Mouse (Mus musculus) erythroid progenitor cell, adult 5-6 weeks (primary cell): ENCODE data around the gene 4930595D18Rik. TPM values are rescaled to one million over a fixed set of nuclear protein-coding genes. Genes with fewer than 3 reads are reported as not detected.

ENCODE experiments used
- ATAC-seq: replicated peaks from 2 replicates; pipeline ENCODE4 v1.8.0; 2016; ENCODE audit warnings: moderate number of reproducible peaks, mild to moderate bottlenecking, moderate TSS enrichment, inconsistent platforms; ENCODE audit not compliant: poor library complexity, low FRiP score, severe bottlenecking
- total RNA-seq, 2 experiments: library from RNA; stranded (forward) in 1 of 2; stranded (reverse) in 1 of 2; fragments of 150-400 nt in 1 of 2; fragments of 186-747, 209-891 nt in 1 of 2; gene quantifications; 2 replicates each; pipeline versions ENCODE4 v1.2.3 to v1.2.4; 2015 to 2017; ENCODE audit warnings: low replicate concordance in 2 of 2

The 4930595D18Rik gene
- total RNA-seq, 2 experiments from 2014 or later = not detected

GRCm38 (mm10) chr12:111166681-111167289 is 17.5 kb downstream of the 4930595D18Rik start:
- ATAC-seq = no peak

- ATAC-seq = no peak
Measured at GRCm38 (mm10) chr12:111165831-111166591, 18.3 kb downstream of the 4930595D18Rik start, which contains the start of gene Traf3. Gene Traf3, plus strand, starts transcription at chr12:111166370.

GRCm38 (mm10) chr12:111165146-111165812 is 19.0 kb downstream of the 4930595D18Rik start:
- no peak for ATAC-seq

DNA sequence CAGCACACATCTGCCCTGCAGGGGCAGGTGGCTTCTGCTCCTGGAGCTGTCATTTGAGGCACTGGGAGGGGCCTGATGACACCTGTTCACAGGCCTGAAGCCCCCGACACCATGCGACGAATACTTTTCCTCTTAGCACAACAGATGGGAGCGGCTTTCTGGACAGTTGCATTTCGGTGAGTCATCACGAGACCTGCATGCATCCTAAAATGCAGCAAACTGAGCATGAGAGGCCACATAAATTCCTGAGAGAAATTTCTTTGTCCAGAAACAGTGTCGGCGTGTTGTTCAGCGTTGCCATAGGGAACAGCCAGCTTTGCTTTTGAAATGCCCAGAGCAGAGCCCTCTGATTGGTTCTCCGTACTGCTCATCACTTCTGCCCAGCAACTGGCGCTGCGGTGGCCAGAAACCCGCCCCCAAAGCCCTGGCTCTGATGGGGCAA is 20.0 kb downstream of the 4930595D18Rik start:
- no peak for ATAC-seq

GRCm38 (mm10) chr12:111162312-111163061 is 21.8 kb downstream of the 4930595D18Rik start:
- no peak for ATAC-seq

- no peak for ATAC-seq
Measured at GRCm38 (mm10) chr12:111161943-111162311, 22.4 kb downstream of the 4930595D18Rik start.

- no peak for ATAC-seq
Measured at GRCm38 (mm10) chr12:111160871-111161270, 23.4 kb downstream of the 4930595D18Rik start.

DNA sequence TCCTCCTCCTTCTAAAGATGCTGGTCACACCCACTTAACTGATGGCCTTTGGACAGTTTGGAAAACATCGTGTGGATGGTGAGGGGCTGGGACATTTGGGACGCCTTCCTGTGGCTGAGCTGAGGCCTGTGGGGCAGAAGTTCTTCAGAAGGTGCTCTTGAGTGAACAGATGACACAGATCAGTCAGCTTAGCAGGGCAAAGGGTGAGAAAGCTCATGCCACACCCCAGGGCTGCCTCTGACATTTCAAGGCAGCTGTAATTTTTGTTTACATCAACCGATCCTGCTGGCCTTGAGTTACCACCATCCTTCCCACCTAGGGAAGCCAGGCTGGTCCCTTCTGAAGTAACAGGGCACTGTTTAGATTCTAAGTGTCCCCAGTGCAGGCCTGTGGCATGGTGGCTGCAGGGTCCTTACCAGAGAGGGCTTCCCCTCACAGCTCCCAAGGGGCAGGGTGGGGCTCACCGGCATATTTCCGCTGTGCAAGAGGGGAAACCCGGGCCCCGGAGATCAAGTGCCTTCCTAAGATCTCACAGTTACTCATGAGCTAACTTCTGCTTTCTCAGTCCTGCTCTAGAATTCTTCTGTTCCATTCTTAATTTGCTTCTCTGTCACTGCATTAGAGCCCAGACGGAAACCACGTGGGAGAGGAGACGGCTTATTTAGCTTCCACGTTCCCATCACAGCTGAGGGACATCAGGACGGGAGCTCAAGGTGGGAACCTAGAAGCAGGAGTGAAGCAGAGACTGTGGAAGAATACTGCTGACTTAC is 24.4 kb downstream of the 4930595D18Rik start:
- no peak for ATAC-seq

DNA sequence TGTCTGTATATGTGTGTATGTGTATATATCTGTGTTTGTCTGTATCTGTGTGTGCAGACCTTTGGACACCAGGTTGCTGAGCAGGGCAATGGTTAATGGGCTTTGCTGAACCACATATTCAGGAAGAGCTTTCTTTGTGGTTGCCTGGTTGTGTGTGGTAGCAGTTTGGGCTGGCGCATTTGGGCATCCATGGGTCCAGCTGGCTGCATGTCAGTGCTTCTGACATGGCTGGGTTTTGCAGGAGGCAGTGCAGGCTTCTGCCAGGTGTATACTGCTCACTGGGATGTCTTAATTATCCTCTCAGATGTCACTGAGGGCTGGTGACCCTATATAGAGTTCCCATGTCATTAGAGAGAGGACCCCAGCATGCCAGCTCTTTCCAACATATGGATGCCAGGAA is 28.5 kb downstream of the 4930595D18Rik start:
- ATAC-seq = no peak

GRCm38 (mm10) chr12:111154641-111155040 is 29.6 kb downstream of the 4930595D18Rik start:
- no peak for ATAC-seq

GRCm38 (mm10) chr12:111153946-111154345 is 30.3 kb downstream of the 4930595D18Rik start:
- no peak for ATAC-seq

- no peak for ATAC-seq
Measured at GRCm38 (mm10) chr12:111152981-111153710, 31.1 kb downstream of the 4930595D18Rik start.

- no peak for ATAC-seq
Measured at GRCm38 (mm10) chr12:111152579-111152978, 31.7 kb downstream of the 4930595D18Rik start.

DNA sequence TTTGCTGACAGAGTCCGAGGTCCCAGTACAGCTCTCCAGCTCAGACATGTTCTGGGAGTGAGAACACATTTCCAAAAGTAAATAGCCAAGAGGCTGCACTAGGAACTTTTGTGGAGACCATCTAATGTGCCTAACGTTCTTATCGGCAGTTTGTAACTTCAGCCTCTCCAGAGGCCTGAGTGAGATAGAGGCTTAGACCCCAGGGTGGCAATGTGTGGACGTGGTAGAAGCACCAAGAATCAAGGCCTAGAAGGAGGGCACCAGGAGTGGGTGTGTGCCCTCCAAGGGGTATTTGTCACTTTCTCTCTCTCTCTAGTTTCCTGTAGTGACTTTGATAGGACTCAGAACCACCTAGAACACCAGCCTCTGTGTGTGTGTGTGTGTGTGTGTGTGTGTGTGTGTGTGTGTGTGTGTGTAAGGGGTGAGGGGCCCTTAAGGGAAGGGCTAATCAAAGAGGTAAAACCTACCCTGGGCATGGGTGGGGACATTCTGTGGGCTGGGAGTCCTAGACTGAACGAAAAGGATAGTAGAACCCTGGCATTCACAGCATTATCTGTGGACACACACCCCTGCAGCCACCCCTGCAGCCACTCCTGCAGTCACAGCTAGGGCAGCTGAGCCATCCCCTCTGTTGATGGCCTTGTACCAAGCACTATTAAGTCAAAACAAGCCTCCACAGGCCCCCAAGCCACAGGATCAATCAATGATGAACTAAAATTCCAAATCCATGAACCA is 32.7 kb downstream of the 4930595D18Rik start:
- ATAC-seq = no peak

GRCm38 (mm10) chr12:111150236-111150596 is 34.1 kb downstream of the 4930595D18Rik start:
- no peak for ATAC-seq

DNA sequence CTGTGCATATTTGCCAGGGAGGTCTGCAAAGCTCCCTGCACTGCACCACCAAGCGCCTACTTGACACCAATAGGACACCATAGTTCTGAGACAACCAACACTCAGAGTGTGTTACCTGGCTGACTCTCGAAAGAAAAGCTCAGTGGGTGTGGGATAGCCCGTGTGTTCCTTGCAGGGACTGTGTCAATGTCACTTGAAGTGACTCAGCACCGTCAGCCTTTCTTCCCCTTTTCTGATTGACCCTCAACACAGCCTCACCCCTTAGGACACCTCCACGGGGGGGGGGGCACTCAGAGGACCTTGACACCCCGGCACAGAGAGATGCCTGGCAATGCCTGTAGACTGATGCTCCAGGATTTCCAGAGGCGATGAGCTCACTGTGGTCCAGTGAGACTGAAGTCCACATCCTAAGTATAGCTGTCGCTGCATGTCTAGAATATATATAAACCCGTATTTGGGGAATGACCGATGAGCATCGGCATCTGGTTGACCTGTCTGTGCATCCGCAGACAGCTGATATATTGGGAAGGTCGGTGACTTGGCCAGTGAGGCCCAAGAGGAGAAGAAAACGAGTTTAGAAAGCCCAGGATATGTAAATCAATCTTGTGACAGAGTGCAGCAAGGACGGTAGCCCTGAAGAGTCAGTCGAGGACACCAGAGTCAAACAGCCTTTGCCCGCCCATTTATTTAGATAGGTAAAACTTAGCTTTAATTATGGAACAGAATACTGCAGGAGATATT is 34.6 kb downstream of the 4930595D18Rik start:
- no peak for ATAC-seq

- ATAC-seq = no peak
Measured at GRCm38 (mm10) chr12:111145269-111145668, 39.0 kb downstream of the 4930595D18Rik start.
